Mouse (Mus musculus): ENCODE data around the gene Ccdc186.

DNA sequence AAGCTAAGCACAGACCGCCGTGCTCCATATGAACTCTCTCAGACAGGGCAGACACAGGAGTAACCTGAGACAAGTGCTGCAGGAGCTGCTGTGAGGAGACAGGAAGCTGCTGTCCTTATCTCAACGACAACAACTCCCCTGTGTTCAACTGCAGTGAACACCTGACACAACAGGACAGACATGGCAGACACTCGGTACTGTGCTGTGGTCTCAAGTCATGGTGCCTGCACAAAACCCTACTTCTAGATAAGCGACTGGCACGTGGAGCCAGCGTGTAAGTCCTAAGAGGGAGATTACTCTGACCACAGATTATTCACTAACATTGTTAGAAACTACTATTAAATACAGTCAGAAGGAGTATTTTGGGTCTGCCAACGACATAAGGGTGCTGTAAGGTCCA is 21.8 kb downstream of the Ccdc186 start:
- TF ChIP-seq POLR2A (IDR thresholded peaks at IDR 0.05; ENCODE audit: low read depth, low read length), result no peak
- no peak for TF ChIP-seq CTCF (IDR thresholded peaks at IDR 0.05; ENCODE audit: extremely low read depth, insufficient read depth, insufficient read length, insufficient replicate concordance)

Measured in spleen, adult 2 months (tissue).